Mouse (Mus musculus) liver, embryonic 14 days (tissue): ENCODE results near the gene Bfsp1. TPM values are rescaled to one million over a fixed set of nuclear protein-coding genes. Genes with fewer than 3 reads are reported as not detected.

Source experiments
- polyA plus RNA-seq: library from polyadenylated mRNA; depleted of rRNA; stranded (reverse); fragments of >200 nt; gene quantifications from 2 replicates; pipeline ENCODE4 v1.2.3, GENCODE M21; 2012; rRNA removed

Gene Bfsp1
- 0.09 and 0.17 TPM in 2 replicates for polyA plus RNA-seq

GRCm38 (mm10) chr2:143862484-143863231 is at the start of gene Bfsp1:
Gene Bfsp1 (minus strand): TSS chr2:143863173.

Other genes starting within 250 kb of the Bfsp1 start
- 34.2 and 42.7 TPM in 2 replicates for gene Dstn, start 52.1 kb upstream of the Bfsp1 start, polyA plus RNA-seq
- 89.0 and 101 TPM in 2 replicates for gene Rrbp1, start 148.1 kb upstream of the Bfsp1 start, polyA plus RNA-seq
- not detected in 2 replicates for gene Banf2, start 169.9 kb upstream of the Bfsp1 start, polyA plus RNA-seq